Mouse (Mus musculus): ENCODE results near the gene Gse1.

- TF ChIP-seq TAL1 (IDR thresholded peaks at IDR 0.05; ENCODE audit: low read length) (no peak), GATA1 (IDR thresholded peaks at IDR 0.05; ENCODE audit: low read length) (no peak)
These were observed 321.7 kb downstream of the Gse1 start for GRCm38 (mm10) chr8:120549922-120550321.
